Mouse (Mus musculus): Measurements from ENCODE around the gene Sgcg. TPM values are rescaled to one million over a fixed set of nuclear protein-coding genes. Genes with fewer than 3 reads are reported as not detected.

Sgcg gene
- polyA plus RNA-seq, 1 experiment: 0.67 TPM

DNA sequence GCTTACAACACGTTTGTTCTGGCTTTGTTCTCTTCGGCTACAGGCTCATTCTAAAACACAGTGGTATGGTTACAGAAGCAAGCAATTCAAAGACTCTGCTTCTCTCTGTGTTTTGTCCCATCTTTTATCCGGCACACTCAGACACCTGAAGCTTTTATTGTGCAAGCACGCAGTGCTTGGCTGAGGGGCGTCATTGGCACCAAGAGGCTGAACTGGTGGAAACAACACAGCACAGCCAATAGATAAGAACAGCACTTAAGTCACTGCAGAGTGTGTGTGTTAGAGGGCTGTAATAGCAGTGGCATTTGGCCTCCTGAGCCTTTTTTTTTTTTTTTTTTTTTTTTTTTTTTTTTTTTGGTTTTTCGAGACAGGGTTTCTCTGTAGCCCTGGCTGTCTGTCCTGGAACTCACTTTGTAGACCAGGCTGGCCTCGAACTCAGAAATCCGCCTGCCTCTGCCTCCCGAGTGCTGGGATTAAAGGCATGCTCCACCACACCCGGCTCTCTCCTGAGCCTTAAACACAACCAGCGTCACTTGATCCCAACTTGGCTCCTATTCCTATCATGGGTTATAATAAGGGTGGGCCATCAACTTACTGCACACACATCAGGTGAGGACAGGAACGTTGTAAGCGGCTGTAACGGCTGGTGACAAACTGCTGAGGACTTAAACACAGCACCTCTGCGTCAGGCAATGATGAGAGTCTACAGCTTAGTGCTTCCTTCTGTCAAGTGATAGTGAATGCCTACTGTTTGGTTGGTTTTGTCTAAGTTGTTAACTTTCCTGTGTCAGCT lies 5.5 kb downstream of the Sgcg start:
- Histone ChIP-seq H3K4me1 (ENCODE audit: control insufficient read depth, insufficient read depth, low read length) (no peaks in the 10 kb centered on the region), H3K4me3 (ENCODE audit: control insufficient read depth, low read depth, low read length) (no peak overlapping the region), H3K36me3 (ENCODE audit: control insufficient read depth, insufficient read depth, low read length) (no peaks in the 10 kb centered on the region), H3K27ac (ENCODE audit: control insufficient read depth, insufficient read depth, low read depth, low read length) (no peak overlapping the region), H3K27me3 (ENCODE audit: control insufficient read depth, insufficient read depth, low read length) (no peaks in the 10 kb centered on the region)
- TF ChIP-seq POLR2A (IDR thresholded peaks at IDR 0.05; ENCODE audit: control insufficient read depth, low read depth, low read length) (no peak), CTCF (IDR thresholded peaks at IDR 0.05; ENCODE audit: control insufficient read depth, insufficient read depth, insufficient replicate concordance, low read depth, low read length) (no peak)

GRCm38 (mm10) chr14:61246444-61246843 lies 11.8 kb downstream of the Sgcg start:
- no peaks in the 10 kb centered on the region for H3K4me1 ChIP-seq (ENCODE audit: control insufficient read depth, insufficient read depth, low read length)
- no peak overlapping the region for H3K27ac ChIP-seq (ENCODE audit: control insufficient read depth, insufficient read depth, low read depth, low read length)
- no peaks in the 10 kb centered on the region for H3K36me3 ChIP-seq (ENCODE audit: control insufficient read depth, insufficient read depth, low read length)
- H3K27me3 ChIP-seq (ENCODE audit: control insufficient read depth, insufficient read depth, low read length): no peaks in the 10 kb centered on the region
- TF ChIP-seq CTCF (IDR thresholded peaks at IDR 0.05; ENCODE audit: control insufficient read depth, insufficient read depth, insufficient replicate concordance, low read depth, low read length) (no peak), POLR2A (IDR thresholded peaks at IDR 0.05; ENCODE audit: control insufficient read depth, low read depth, low read length) (no peak)
- H3K4me3 ChIP-seq (ENCODE audit: control insufficient read depth, low read depth, low read length): no peak overlapping the region

GRCm38 (mm10) chr14:61242611-61243010 lies 15.7 kb downstream of the Sgcg start:
- TF ChIP-seq CTCF (IDR thresholded peaks at IDR 0.05; ENCODE audit: control insufficient read depth, insufficient read depth, insufficient replicate concordance, low read depth, low read length) (0 out of 2 replicates have a peak, but pooled peaks have one; percentile 6), POLR2A (IDR thresholded peaks at IDR 0.05; ENCODE audit: control insufficient read depth, low read depth, low read length) (no peak)
- Histone ChIP-seq H3K4me1 (ENCODE audit: control insufficient read depth, insufficient read depth, low read length) (no peaks in the 10 kb centered on the region), H3K4me3 (ENCODE audit: control insufficient read depth, low read depth, low read length) (no peak overlapping the region), H3K27ac (ENCODE audit: control insufficient read depth, insufficient read depth, low read depth, low read length) (no peak overlapping the region), H3K27me3 (ENCODE audit: control insufficient read depth, insufficient read depth, low read length) (no peaks in the 10 kb centered on the region), H3K36me3 (ENCODE audit: control insufficient read depth, insufficient read depth, low read length) (no peaks in the 10 kb centered on the region)

DNA sequence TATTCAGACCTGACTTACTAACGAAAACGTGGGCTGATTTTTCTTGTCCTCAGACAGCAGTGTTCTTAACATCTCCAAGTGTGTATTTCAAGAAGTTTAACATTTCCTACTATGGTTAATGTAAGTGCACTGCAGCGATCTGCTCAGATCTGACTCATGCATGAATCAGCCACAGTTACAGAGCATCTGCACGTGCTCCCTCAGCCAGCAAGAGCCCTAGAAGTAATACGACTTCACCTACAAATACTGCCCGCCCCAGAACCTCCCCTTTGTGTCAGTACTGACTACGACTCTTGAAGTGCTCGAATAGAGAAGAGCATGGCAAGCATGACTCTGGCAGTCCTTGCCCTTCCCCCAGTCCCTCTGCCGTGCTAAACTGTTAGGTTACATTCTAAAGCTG lies 19.5 kb downstream of the Sgcg start:
- Histone ChIP-seq H3K27ac (ENCODE audit: control insufficient read depth, insufficient read depth, low read depth, low read length) (no peak overlapping the region), H3K27me3 (ENCODE audit: control insufficient read depth, insufficient read depth, low read length) (no peaks in the 10 kb centered on the region), H3K4me1 (ENCODE audit: control insufficient read depth, insufficient read depth, low read length) (no peaks in the 10 kb centered on the region), H3K4me3 (ENCODE audit: control insufficient read depth, low read depth, low read length) (no peak overlapping the region), H3K36me3 (ENCODE audit: control insufficient read depth, insufficient read depth, low read length) (no peaks in the 10 kb centered on the region)
- TF ChIP-seq CTCF (IDR thresholded peaks at IDR 0.05; ENCODE audit: control insufficient read depth, insufficient read depth, insufficient replicate concordance, low read depth, low read length) (no peak), POLR2A (IDR thresholded peaks at IDR 0.05; ENCODE audit: control insufficient read depth, low read depth, low read length) (no peak)

GRCm38 (mm10) chr14:61237101-61237654 lies 21.1 kb downstream of the Sgcg start:
- H3K27ac ChIP-seq (ENCODE audit: control insufficient read depth, insufficient read depth, low read depth, low read length): no peak overlapping the region

GRCm38 (mm10) chr14:61235846-61236474 lies 22.3 kb downstream of the Sgcg start:
- Histone ChIP-seq H3K4me3 (ENCODE audit: control insufficient read depth, low read depth, low read length) (no peak overlapping the region), H3K27ac (ENCODE audit: control insufficient read depth, insufficient read depth, low read depth, low read length) (no peak overlapping the region), H3K27me3 (ENCODE audit: control insufficient read depth, insufficient read depth, low read length) (no peaks in the 10 kb centered on the region), H3K4me1 (ENCODE audit: control insufficient read depth, insufficient read depth, low read length) (no peaks in the 10 kb centered on the region), H3K36me3 (ENCODE audit: control insufficient read depth, insufficient read depth, low read length) (no peaks in the 10 kb centered on the region)
- TF ChIP-seq CTCF (IDR thresholded peaks at IDR 0.05; ENCODE audit: control insufficient read depth, insufficient read depth, insufficient replicate concordance, low read depth, low read length) (no peak), POLR2A (IDR thresholded peaks at IDR 0.05; ENCODE audit: control insufficient read depth, low read depth, low read length) (no peak)

More at GRCm38 (mm10) chr14:61237101-61237654, 21.1 kb downstream of the Sgcg start:
- no peaks in the 10 kb centered on the region for H3K27me3 ChIP-seq (ENCODE audit: control insufficient read depth, insufficient read depth, low read length)
- no peak overlapping the region for H3K4me3 ChIP-seq (ENCODE audit: control insufficient read depth, low read depth, low read length)
- no peaks in the 10 kb centered on the region for H3K36me3 ChIP-seq (ENCODE audit: control insufficient read depth, insufficient read depth, low read length)
- no peak for TF ChIP-seq CTCF (IDR thresholded peaks at IDR 0.05; ENCODE audit: control insufficient read depth, insufficient read depth, insufficient replicate concordance, low read depth, low read length)
- TF ChIP-seq POLR2A (IDR thresholded peaks at IDR 0.05; ENCODE audit: control insufficient read depth, low read depth, low read length): no peak
- H3K4me1 ChIP-seq (ENCODE audit: control insufficient read depth, insufficient read depth, low read length): no peaks in the 10 kb centered on the region

DNA sequence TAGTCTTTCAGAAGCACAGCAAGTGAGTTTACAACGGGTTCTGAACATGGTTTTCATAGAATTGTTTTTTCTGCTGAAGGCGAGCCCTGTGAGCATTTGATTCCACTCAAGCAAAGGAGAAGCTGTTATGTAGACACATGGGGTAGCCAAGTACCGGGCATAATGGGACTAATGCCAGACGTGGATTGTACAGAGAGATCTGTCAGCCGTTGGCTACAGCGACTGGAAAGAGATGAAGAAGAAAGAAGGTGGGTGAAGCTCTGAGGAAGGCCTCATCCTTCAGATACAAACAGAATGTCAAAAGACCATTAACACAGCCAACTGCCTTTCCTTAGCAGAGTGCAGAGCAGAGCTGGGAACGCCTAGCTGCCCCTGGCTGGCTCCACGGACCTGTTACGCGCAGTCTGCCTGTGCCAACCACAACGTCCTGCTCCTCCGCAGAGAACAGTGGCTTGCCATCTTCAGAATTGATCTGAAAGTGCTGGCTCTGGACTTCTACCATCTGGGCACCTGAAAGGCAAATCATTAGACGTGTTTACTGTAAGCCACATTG lies 26.2 kb downstream of the Sgcg start:
- TF ChIP-seq CTCF (IDR thresholded peaks at IDR 0.05; ENCODE audit: control insufficient read depth, insufficient read depth, insufficient replicate concordance, low read depth, low read length): no peak
- TF ChIP-seq POLR2A (IDR thresholded peaks at IDR 0.05; ENCODE audit: control insufficient read depth, low read depth, low read length): no peak
- H3K4me3 ChIP-seq (ENCODE audit: control insufficient read depth, low read depth, low read length): no peak overlapping the region
- H3K36me3 ChIP-seq (ENCODE audit: control insufficient read depth, insufficient read depth, low read length): no peaks in the 10 kb centered on the region
- no peak overlapping the region for H3K27ac ChIP-seq (ENCODE audit: control insufficient read depth, insufficient read depth, low read depth, low read length)
- no peaks in the 10 kb centered on the region for H3K27me3 ChIP-seq (ENCODE audit: control insufficient read depth, insufficient read depth, low read length)
- H3K4me1 ChIP-seq (ENCODE audit: control insufficient read depth, insufficient read depth, low read length): no peaks in the 10 kb centered on the region

Measured in testis, adult 2 months (tissue).